Mouse (Mus musculus) 416B (cell line): ENCODE data around the gene Zfyve1.

Source experiments
- DNase-seq: peaks from one replicate; pipeline ENCODE4 v3.0.0; 2011; ENCODE audit warnings: low read depth

Zfyve1 gene

GRCm38 (mm10) chr12:83523056-83523455, 74.0 kb downstream of the Zfyve1 start:
- no peak for DNase-seq

GRCm38 (mm10) chr12:83521083-83521482, 75.9 kb downstream of the Zfyve1 start:
- peak; percentile 56 for DNase-seq

DNA sequence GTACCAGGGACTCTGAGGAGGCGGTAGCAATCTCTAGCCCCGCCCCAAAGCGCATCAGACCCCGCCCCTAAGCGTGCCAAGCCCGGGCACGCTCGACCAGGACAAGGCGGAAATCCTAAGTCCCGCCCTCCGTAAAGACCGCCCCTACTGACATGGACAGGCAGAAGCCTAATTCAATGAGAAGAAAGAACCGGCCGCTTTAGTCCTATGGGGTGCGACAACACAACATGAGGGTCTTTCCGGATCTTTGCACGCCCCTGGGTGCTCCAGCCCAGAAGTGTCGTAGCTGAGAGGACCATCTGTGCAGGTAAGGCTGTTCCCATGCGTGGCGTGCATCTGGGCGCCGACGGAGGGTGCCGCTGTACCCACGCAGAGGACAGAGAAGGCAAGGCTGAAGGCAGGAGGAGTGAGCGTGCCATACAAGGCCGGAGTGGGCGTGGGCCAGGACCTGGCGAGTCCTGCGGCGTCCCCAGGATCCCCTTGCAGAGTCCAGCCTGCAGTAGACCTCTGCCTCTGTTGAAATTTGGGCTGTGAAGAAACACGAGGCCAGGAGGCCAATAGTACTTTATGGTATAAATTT, 76.6 kb downstream of the Zfyve1 start, which contains the start of gene Dcaf4:
Gene Dcaf4 (plus strand): TSS at position 156 of the 580 bp plus-strand sequence.
- DNase-seq: peak; percentile 97

DNA sequence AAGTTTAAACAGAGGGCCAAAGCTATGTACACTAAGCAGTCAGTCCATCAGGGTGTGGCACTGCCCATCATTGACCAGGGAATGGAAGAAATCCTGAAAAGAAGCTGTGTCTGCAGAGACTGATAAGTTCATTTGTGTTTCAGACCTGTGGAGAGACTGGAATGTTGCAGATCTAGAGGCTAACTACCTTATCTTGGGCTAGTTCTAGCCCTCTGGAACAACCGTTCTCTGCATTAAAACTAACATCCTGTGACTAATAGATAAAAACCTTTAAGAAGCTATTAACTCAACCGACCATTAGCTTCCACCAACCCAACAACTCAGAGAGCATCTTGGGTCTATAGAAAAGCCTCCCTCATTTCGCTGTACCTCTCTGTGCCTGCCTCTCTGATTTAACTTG, 79.4 kb downstream of the Zfyve1 start:
- DNase-seq: no peak

GRCm38 (mm10) chr12:83514216-83514615, 82.8 kb downstream of the Zfyve1 start:
- no peak for DNase-seq

GRCm38 (mm10) chr12:83513185-83513584, 83.8 kb downstream of the Zfyve1 start:
- no peak for DNase-seq

GRCm38 (mm10) chr12:83512783-83513182, 84.2 kb downstream of the Zfyve1 start:
- no peak for DNase-seq

- DNase-seq: no peak
Measured at GRCm38 (mm10) chr12:83510586-83510985, 86.4 kb downstream of the Zfyve1 start.

DNA sequence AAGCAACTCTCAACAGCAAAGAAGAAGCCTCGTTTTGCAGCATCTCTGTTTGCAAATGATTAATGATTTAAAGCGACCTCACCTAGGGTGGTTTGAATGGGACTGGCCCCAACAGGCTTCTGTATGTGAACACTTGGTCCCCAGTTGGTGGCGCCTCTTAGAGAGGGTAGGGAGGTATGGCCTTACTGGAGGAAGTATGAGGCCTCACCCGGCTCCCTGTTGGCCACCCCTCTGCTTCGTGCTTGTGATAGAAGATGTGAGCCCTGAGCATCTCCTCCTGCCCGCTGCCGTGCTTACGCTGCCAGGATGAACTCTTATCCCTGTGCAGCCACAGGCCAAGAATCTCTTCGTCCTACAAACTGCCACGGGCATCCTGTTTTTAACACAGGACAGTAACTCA, 90.5 kb downstream of the Zfyve1 start:
- peak; percentile 19 for DNase-seq

- DNase-seq: peak; percentile 75
Measured at GRCm38 (mm10) chr12:83502190-83502589, 94.8 kb downstream of the Zfyve1 start.

- no peak for DNase-seq
Measured at GRCm38 (mm10) chr12:83499256-83499655, 97.8 kb downstream of the Zfyve1 start.

DNA sequence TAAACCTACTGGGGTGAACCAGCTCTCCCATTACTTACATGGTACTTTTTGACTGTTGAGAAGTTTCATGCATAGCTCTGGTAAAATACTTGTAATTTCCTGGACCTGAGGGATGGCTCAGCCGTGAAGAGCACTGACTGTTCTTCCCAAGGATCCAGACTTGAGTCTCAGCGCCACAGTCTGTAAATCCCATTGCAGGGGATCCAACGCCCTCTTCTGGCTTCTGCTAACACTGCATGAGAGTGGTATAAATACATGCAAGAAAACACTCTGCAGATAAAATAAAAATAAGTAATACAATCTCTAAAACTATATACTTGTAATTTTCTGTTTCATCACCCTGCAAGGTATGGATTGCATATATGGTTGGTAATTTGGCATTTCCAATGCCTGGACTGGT, 99.1 kb downstream of the Zfyve1 start:
- DNase-seq: no peak

DNA sequence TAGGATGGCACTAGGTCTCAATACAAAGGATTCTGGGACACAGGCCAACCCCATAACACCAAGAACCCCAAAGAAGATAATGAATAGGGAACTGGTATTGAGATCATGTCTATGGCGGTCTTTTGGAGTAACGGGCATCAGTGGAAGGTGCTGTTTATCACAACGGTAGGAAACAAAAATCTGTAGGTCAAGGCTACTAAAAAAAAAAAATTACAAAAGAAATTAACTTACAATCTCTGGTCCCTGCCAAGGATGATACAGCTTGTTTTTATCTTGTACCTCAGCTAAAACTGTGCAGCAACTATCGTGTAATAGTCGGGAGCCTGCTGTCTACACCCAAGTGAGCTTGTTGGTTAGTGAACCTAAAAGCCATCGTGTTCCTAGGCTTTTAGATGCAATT, 100.3 kb downstream of the Zfyve1 start:
- DNase-seq: no peak
